Mouse (Mus musculus) MEL-GATA-1-ER (cell line): ENCODE results near the gene Vgll4.
A peak's percentile ranks its signal among the peaks of the same experiment; 100 is the strongest.

Source experiments
- DNase-seq: peaks from one replicate; pipeline ENCODE4 v3.0.0-alpha.2; 2012; ENCODE audit warnings: low read depth; ENCODE audit errors: extremely low read depth

Gene Vgll4

DNA sequence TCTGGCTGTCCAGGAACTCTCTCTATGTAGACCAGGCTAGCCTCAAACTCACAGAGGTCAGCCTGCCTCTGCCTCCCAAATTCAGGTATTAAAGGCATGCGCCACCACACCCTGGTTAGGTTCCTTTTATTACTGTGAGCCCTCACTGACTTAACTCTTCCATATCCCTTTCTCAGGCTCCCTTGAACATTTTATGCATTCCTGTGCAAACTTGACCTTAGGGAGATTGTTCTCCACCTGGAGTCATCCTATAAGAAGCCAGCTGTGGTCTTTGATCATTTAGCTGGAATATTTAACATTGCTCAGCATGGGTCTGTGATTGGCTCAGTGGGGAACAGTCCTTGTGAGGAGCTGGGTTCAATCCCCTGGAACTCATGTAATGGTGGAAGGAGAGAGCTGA, 4.5 kb upstream of the Vgll4 start:
- no peak for DNase-seq

DNA sequence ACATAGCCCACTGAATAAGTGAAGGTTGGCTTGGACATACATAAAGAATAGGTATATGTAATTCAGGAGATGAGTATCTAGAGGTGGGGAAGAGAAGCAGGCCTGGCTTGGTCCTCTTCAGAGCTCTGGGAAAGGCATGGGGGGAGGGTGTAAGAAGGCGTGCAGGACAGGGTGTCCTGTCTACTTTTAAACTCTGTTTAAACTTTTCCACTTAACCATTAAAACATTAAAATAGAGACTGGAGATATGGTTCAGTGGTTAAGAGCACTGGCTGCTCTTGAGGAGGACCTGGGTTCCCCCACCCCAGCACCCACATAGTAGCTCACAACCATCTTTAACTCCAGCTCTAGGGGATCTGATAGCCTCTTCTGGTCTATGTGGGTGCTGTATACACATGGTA, 3.2 kb upstream of the Vgll4 start:
- DNase-seq, result no peak

DNA sequence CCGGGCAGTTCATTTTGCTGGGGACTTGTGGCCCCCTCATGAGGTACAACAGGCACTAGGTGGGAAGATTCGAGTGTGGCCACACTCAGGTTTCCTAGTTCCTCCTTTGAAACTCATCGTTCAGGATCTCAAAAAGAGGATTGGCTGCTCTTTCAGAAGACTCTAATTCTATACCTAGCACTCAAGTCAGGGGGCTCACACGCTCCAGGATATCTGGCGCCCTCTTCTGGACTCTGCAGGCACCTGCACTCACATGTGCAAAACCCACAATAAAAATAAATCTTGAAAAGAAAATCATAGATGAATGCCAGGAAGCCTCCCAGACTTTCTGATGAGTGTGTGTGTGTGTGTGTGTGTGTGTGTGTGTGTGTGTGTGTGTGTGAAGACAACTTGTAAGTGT, 1.1 kb upstream of the Vgll4 start:
- peak; percentile 55 for DNase-seq

DNA sequence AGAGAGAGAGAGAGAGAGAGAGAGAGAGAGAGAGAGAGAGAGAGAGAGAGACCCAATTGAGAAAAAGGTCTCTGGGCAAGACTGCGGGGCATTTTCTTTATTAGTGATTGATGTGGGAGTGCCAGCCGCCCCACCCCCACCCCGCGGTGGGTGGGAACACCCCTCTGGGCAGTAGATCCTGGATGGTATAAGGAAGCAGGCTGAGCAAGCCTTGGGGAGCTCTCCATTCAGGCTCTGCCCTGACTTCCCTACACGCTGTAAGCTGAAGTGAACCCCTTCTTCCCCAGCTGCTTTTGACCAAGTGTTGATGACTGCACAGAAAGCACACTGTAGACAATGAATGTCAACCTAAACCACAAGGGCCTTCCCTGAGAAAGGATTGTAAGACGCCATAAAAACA, 592 bp upstream of the Vgll4 start:
- DNase-seq, result peak; percentile 33

- peak; percentile 43 for DNase-seq
Measured at GRCm38 (mm10) chr6:114968361-114969212, 1.2 kb downstream of the Vgll4 start.

GRCm38 (mm10) chr6:114967623-114968022, 2.2 kb downstream of the Vgll4 start:
- DNase-seq, result peak; percentile 36

DNA sequence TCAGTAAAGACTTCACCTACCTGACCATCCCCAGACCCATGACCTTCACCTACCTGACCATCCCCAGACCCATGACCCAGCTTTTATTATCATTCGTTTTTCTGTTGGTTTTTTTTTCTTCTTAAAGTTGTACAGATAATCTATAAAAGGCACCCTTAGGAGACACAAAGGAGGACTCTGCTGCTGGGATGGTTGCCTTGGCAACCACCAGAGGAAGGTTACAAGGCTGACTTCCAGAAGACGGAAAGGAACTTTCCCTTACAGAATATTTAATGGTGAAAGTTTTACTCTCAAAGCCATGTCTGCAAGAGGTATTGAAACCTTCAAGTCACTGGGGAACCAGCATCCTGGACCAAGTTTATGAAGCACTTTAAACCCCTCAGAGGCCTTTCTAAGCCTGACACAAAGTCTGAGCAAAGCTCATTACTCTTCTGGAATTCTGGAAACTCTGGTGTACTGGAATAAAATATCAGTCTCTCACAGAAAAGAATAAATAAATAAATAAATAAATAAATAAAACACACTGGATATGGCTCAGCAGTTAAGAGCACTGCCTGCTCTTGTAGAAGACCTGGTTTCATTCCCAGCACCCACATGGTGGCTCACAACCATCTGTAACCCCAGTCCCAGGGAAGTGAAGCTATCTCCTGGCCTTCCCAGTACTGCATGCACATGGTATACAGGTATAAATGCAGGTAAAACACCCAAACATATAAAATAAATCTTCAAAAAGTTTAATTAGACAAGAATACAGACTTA, 3.2 kb downstream of the Vgll4 start:
- DNase-seq, result no peak

DNA sequence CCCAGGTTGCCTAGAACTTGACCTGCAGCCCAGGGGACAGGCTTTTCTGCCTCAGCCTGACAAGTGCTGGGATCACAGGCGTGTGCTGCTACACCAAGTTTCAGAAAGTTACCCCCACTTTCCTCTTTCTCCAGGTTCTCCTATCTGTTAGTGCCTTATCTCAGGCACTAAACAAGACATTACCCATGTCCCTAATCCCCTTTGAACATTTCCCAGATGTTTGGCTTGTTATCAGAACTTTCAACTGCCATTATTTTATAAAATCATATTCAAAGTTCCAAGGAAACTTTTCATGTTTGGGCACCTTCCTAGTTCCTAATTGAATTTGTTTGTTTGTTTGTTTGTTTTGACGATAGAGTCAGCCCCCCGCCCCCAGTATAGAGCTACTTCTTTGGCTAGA, 4.0 kb downstream of the Vgll4 start:
- no peak for DNase-seq

GRCm38 (mm10) chr6:114965396-114965795, 4.4 kb downstream of the Vgll4 start:
- DNase-seq, result no peak

- DNase-seq, result no peak
Measured at GRCm38 (mm10) chr6:114964235-114964634, 5.6 kb downstream of the Vgll4 start.

GRCm38 (mm10) chr6:114963636-114964035, 6.2 kb downstream of the Vgll4 start:
- no peak for DNase-seq

- DNase-seq, result no peak
Measured at GRCm38 (mm10) chr6:114961276-114962068, 8.3 kb downstream of the Vgll4 start.

DNA sequence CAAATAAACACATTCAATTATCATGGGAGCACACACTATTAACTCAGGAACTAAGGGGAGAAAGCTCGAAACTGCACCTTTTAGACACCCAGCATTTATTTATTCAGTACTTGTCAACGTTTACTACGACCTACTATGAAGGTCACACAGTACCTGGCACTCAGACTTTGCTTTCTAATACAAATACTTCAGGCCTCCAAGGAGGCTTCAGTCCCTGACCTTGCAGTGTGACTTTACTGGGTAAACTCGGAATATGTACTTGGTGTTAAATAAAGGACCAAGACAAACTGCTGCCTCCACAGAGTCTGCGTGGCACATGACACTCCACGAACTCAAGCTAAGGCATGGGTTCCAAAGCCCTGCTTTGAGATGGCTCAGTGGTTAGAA, 10.8 kb downstream of the Vgll4 start:
- DNase-seq, result no peak

DNA sequence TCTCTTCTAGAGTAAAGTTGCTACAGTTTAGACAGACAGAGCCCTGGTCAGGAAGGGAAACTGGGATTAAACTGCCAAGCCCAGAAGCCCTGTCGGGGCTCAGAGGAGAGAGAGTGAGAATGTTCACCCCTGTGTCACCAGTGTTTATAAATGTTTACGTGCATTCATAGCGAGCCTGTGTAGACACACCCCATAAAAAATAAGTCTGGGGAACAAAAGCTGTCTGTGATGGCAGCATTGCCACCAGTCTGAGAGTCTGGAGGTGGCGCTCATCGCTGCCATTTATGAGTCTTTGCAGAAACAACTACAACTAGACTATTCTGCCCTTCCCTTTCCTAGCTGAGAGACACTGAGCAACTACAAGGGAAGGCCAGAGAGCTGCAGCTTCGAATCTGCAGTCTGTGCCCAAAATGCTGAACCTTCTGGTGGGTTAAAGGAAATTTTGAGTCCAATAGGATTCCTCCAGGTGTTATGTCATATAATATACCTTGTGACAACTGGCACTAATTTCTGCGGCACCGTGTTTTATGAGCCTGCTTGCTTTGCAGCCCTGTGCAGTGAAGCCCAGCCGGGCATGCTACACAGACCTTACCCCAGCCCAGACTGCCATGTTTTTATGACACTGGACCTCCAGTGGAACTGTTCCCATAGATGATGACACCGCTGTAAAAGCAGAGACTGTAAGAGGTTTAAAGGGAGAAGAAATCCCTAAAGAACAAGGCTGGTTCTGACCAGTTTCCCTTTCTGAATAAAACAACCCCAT, 11.4 kb downstream of the Vgll4 start:
- no peak for DNase-seq

DNA sequence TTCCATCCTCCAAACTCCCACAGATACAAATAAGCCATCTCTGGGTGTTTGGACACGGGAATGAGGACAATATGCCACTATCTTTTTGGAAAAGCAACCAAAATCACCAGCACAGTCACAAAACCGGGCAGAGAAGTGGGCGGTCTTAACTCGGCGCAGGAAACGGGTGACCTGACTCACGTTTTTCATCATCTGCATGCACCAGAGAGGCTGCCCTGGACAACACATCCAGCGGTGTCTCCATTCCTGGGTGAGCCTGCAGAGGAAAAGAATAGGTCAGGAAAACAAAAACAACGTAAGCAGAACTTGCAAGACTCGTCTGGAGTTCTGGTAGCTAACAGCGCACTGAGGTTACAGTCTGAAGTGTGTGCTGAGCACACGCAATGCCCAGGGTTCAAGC, 12.0 kb downstream of the Vgll4 start:
- DNase-seq, result no peak

GRCm38 (mm10) chr6:114954496-114954895, 15.3 kb downstream of the Vgll4 start:
- DNase-seq, result no peak

DNA sequence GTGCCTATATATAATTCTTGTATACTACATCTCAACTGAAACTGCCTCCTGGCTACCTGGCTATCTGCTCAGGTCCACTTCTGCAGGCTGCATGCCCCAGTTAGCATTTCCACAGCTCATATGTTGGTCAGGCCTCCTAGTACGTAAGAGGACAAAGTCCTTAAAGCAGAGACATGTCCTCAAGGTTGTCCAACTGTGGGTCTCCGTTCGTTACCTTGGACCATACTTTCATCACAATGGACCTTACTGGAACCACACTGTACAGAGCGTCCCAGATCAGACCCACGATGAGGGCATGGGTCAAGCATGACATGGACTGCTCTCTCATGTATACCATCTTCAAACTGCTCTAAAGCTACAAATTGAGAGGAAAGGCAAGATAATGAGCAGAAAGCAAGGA, 16.2 kb downstream of the Vgll4 start:
- no peak for DNase-seq

DNA sequence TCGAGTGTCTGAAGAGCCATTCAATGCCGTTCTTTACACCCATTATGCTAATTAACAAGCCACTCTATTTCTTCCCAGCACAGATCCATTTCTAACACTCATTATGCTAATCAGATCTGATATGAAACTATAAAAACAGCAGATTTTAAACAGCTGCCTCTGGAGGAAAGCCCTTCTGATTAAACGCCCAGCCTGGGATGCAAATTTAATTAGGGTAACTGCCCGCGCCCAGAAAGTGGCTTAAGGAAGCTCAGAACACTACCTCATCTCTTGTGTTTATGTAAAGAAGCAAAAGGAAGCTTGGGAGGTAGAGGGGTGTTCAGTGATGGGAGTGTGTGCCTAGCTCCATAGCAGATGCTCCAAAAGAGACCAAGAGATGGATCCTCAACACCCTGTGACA, 17.4 kb downstream of the Vgll4 start:
- DNase-seq, result no peak

DNA sequence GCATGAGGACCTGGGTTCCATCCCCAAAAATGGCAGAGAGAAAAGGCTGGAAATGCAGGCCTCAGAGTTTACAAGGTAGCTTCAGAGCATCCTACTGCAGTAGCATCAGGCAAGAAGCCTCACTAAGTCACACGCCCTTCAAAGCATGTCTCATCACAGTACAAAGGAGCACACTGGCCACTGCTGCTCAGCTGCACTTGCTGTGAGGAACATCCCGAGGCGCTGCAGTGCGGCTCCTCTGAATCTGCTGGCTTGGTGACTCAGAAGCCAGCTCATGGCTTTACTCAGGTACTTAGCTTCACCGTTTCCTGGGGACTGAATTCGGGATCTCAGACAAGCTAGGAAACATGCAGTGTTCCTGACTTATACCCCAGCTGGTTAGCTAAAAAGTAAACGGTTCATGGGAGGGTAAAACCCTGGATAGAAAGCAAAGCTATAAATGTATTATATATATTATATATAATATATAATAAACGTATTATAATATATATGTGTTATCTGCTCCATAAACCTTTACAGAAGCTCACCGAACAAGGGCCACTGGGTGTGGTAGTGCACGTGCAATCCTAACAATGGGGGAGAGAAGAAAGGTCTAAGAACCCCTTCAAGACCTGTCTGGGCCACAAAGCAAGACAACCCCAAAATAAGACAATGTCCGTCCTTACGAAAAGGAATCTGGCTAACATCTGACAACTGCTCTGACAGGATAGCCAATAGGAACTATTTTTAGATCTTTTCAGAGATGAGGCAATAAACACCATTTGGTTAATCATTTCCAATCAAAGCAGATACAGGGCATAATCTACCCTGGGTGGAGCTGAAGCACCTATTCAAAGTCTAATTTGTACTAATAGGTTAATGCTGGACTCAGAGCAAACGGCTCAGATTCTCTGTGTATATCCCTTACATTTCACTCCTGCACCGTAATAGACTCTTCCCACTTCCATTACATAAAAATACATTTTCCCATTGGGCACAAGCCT, 25.0 kb downstream of the Vgll4 start:
- DNase-seq, result no peak
